Mouse (Mus musculus) frontal cortex, adult 2 months (tissue): ENCODE measurements around the gene Mlxip. TPM values are rescaled to one million over a fixed set of nuclear protein-coding genes. Genes with fewer than 3 reads are reported as not detected.
A peak's percentile ranks its signal among the peaks of the same experiment; 100 is the strongest.

Source experiments
- DNase-seq, 2 experiments: peaks; one replicate each; pipeline ENCODE4 v3.0.0; 2022; ENCODE audit warnings: low spot score in 1 of 2; ENCODE audit errors: extremely low spot score in 1 of 2
- polyA plus RNA-seq: library from polyadenylated mRNA; depleted of rRNA; stranded (reverse); fragments of >200 nt; gene quantifications from 2 replicates; pipeline ENCODE4 v1.2.3, GENCODE M21; 2012; rRNA removed

The Mlxip gene
- polyA plus RNA-seq, 1 experiment, result 19.4 TPM

DNA sequence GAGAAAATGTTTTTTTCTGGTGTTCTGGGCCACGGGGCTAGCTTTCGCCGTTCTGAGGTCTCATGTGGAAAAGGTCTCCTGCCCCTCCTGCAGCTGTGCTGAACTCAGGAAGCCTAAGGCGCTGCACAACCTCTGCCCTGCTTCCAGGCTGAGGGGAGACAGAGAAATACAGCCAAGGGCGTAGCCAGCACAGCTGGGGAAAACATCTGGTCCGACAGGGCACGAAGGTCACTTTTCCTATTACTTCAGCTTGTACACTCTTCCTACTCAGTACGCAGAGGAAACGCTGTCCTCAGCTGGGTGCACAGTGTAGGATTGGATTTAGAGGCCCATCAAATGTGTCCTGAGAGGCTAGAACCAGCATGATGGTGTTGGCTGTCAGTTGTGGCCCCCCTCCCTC is 95.3 kb downstream of the Mlxip start:
- DNase-seq, result no peak

- peak in 1 of 2 experiments; percentile 69 for DNase-seq
Observed at GRCm38 (mm10) chr5:123499717-123500116, 105.1 kb downstream of the Mlxip start.

DNA sequence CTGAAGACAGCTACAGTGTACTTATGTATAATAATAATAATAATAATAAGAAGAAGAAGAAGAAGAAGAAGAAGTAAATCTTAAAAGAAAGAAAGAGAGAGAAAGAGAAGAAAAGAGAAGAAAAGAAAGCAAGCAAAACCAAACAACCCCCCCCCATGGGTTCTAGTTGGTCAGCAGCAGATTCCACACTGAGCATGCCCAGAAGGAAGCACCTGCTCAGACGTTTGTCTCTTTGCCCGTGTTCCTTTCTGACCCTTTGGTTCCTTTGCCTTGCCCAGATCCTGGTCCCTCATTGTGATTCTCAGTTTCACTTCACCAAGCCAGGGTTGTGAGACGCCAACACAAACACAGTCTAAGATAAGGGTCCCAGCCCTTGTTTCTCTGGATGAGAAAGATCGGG is 107.4 kb downstream of the Mlxip start:
- no peak for DNase-seq

Other genes with a start within 250 kb of the Mlxip start
- gene Psmd9, start 225.4 kb upstream of the Mlxip start, polyA plus RNA-seq, result 26.3 and 30.2 TPM in 2 replicates
- not detected in 2 replicates for gene Hpd, start 212.1 kb upstream of the Mlxip start, polyA plus RNA-seq
- gene Wdr66, start 142.7 kb upstream of the Mlxip start, polyA plus RNA-seq, result 5.4 and 6.1 TPM in 2 replicates
- gene Bcl7a, start 51.0 kb upstream of the Mlxip start, polyA plus RNA-seq, result 37.0 and 40.7 TPM in 2 replicates
- 0.65 and 0.90 TPM in 2 replicates for gene Lrrc43, start 94.5 kb downstream of the Mlxip start, polyA plus RNA-seq
- not detected in 2 replicates for gene Il31, start 94.7 kb downstream of the Mlxip start, polyA plus RNA-seq
- gene B3gnt4, start 115.7 kb downstream of the Mlxip start, polyA plus RNA-seq, result 0.97 and 1.4 TPM in 2 replicates
- gene Diablo, start 129.4 kb downstream of the Mlxip start, polyA plus RNA-seq, result 81.5 and 87.4 TPM in 2 replicates
- gene Gm49027, start 130.7 kb downstream of the Mlxip start, polyA plus RNA-seq, result 9.7 and 13.0 TPM in 2 replicates
- gene Vps33a, start 178.2 kb downstream of the Mlxip start, polyA plus RNA-seq, result 50.9 and 56.4 TPM in 2 replicates